Mouse (Mus musculus): ENCODE data around the gene Pjvk.

Gene Pjvk

GRCm38 (mm10) chr2:76671641-76672040, 23.4 kb downstream of the Pjvk start:
- WGBS: 73% methylated on average over 6 of the region's 6 CpGs

GRCm38 (mm10) chr2:76672134-76672745, 24.0 kb downstream of the Pjvk start:
- WGBS: 16% methylated on average over 9 of the region's 9 CpGs

- under 1% methylated on average over 17 of the region's 17 CpGs for WGBS
Observed at GRCm38 (mm10) chr2:76672966-76673392, 24.7 kb downstream of the Pjvk start, which contains the start of gene Fkbp7. Gene Fkbp7 (minus strand): TSS chr2:76673116.

GRCm38 (mm10) chr2:76673472-76674081, 25.3 kb downstream of the Pjvk start:
- 33% methylated on average over 7 of the region's 7 CpGs for WGBS

- WGBS: 4% methylated on average over 51 of the region's 52 CpGs
Observed at GRCm38 (mm10) chr2:76674725-76675427, 26.6 kb downstream of the Pjvk start, which contains the start of gene Plekha3. Gene Plekha3 (plus strand): TSS chr2:76675281.

GRCm38 (mm10) chr2:76675451-76675850, 27.2 kb downstream of the Pjvk start:
- WGBS: under 1% methylated on average over 44 of the region's 44 CpGs

- WGBS: 8% methylated on average over 4 of the region's 4 CpGs
Observed at GRCm38 (mm10) chr2:76675949-76676348, 27.7 kb downstream of the Pjvk start.

GRCm38 (mm10) chr2:76676401-76677226, 28.3 kb downstream of the Pjvk start:
- WGBS: 38% methylated on average over 13 of the region's 13 CpGs

- WGBS: 89% methylated on average over 8 of the region's 8 CpGs
Observed at GRCm38 (mm10) chr2:76682301-76682700, 34.0 kb downstream of the Pjvk start.

- 65% methylated on average over 3 of the region's 3 CpGs for WGBS
Observed at GRCm38 (mm10) chr2:76686986-76687385, 38.7 kb downstream of the Pjvk start.

- WGBS: 80% methylated on average over 3 of the region's 3 CpGs
Observed at GRCm38 (mm10) chr2:76687608-76688007, 39.3 kb downstream of the Pjvk start.

GRCm38 (mm10) chr2:76688162-76688561, 39.9 kb downstream of the Pjvk start:
- 65% methylated on average over 7 of the region's 7 CpGs for WGBS

- 70% methylated on average over 12 of the region's 12 CpGs for WGBS
Observed at GRCm38 (mm10) chr2:76690436-76691204, 42.3 kb downstream of the Pjvk start.

- 65% methylated on average over 5 of the region's 5 CpGs for WGBS
Observed at GRCm38 (mm10) chr2:76693765-76694164, 45.5 kb downstream of the Pjvk start.

GRCm38 (mm10) chr2:76695290-76695689, 47.0 kb downstream of the Pjvk start:
- 68% methylated on average over 6 of the region's 6 CpGs for WGBS

- WGBS: 98% methylated on average over 3 of the region's 3 CpGs
Observed at GRCm38 (mm10) chr2:76702188-76702587, 53.9 kb downstream of the Pjvk start.

GRCm38 (mm10) chr2:76702751-76703150, 54.5 kb downstream of the Pjvk start:
- 91% methylated on average over 5 of the region's 5 CpGs for WGBS

GRCm38 (mm10) chr2:76705655-76706054, 57.4 kb downstream of the Pjvk start:
- 78% methylated on average over 13 of the region's 13 CpGs for WGBS

All from cerebral cortex, adult 2 months (tissue).